19 mouse cellular contexts compared by ENCODE assay signal in genomic region chr11:8237556-8237955, GRCm38 (mm10).
A peak's percentile ranks its signal among the peaks of the same experiment; 100 is the strongest.
DNase-seq lines count a peak whose midpoint lies in the region; TF ChIP-seq lines count a peak whose summit lies in the region.
"Had no signal": no experiment of that assay in that cellular context is flagged by ENCODE, and none has a peak within 500 bp of the region (broad histone marks: within the 10 kb centered on the region; RNA-seq: fewer than 3 reads in every experiment).

No protein-coding gene starts in this region.

- TF ChIP-seq CTCF in kidney, adult 2 months (conservative IDR thresholded peaks at IDR 0.05; ENCODE audit: insufficient read depth, insufficient read length, low read depth, low read length): no peak
- no peak for TF ChIP-seq CTCF in layer of hippocampus, adult 2 months (conservative IDR thresholded peaks at IDR 0.05)

- H3K4me1 ChIP-seq in kidney, adult 2 months (ENCODE audit: control insufficient read depth, insufficient read depth, low read length): no peaks in the 10 kb centered on the region
- H3K4me1 ChIP-seq: heart, embryonic 13.5 days; hindbrain, embryonic 12.5 days; intestine, embryonic 15.5 days had no signal

- DNase-seq in kidney, postnatal 10 days: peak; percentile 25
- no peak for DNase-seq in kidney, adult 2 months
- peak; percentile 67 for DNase-seq in embryo, embryonic 10 days (ENCODE audit: low spot score)
- DNase-seq in embryo, embryonic 10.5 days (ENCODE audit: low spot score): peak; percentile 62
- DNase-seq in mesoderm, embryonic 11.5 days (ENCODE audit: low read depth, low spot score): peak; percentile 26
- DNase-seq in left cerebral cortex, adult 8-10 months (ENCODE audit: low spot score in 2 of 2): no peak
- DNase-seq in layer of hippocampus, adult 2 months (ENCODE audit: low spot score in 2 of 2): no peak
- DNase-seq: adrenal gland, adult 8-10 months; adrenal gland, postnatal 36 days; cerebellum, adult 2 months; cerebellum, postnatal 10 days; gastrocnemius, postnatal 14 days; heart, postnatal 36 days had no signal

- no peak overlapping the region for H3K4me3 ChIP-seq in kidney, adult 2 months (ENCODE audit: insufficient read depth, low read depth, low read length)
- H3K4me3 ChIP-seq in layer of hippocampus, adult 2 months: no peak overlapping the region
- H3K4me3 ChIP-seq: embryonic facial prominence, embryonic 15.5 days; erythroblast, embryonic 14.5 days; heart, embryonic 13.5 days; hindbrain, embryonic 12.5 days; intestine, embryonic 15.5 days had no signal

- no peak for TF ChIP-seq POLR2A in kidney, adult 2 months (IDR thresholded peaks at IDR 0.05; ENCODE audit: low read depth, low read length)

- 33% methylated on average over 4 of the region's 4 CpGs for WGBS in kidney, adult 2 months

- H3K27ac ChIP-seq in kidney, adult 2 months (ENCODE audit: insufficient read depth, low read depth, low read length): no peak overlapping the region
- H3K27ac ChIP-seq in layer of hippocampus, adult 2 months: no peak overlapping the region
- H3K27ac ChIP-seq: embryonic facial prominence, embryonic 15.5 days; heart, embryonic 13.5 days; hindbrain, embryonic 12.5 days; hindbrain, postnatal 0 days; intestine, embryonic 15.5 days had no signal

- no peaks in the 10 kb centered on the region for H3K36me3 ChIP-seq in kidney, adult 2 months (ENCODE audit: control insufficient read depth, insufficient read depth, low read length)
- H3K36me3 ChIP-seq: embryonic facial prominence, embryonic 15.5 days; heart, embryonic 13.5 days; hindbrain, embryonic 12.5 days; intestine, embryonic 15.5 days had no signal

- no peaks in the 10 kb centered on the region for H3K27me3 ChIP-seq in kidney, adult 2 months (replicated peaks; ENCODE audit: control insufficient read depth, insufficient read depth, low read length)
- H3K27me3 ChIP-seq: embryonic facial prominence, embryonic 15.5 days; heart, embryonic 13.5 days; hindbrain, embryonic 12.5 days; intestine, embryonic 15.5 days had no signal

Comparison
In these comparisons a context has a peak if more than half of its experiments do, and no peak if none do; other contexts are left out.
1. DNase-seq: peak in kidney, postnatal 10 days (single experiment), embryo, embryonic 10 days (single experiment), embryo, embryonic 10.5 days (single experiment) and mesoderm, embryonic 11.5 days (single experiment); none in kidney, adult 2 months (single experiment), left cerebral cortex, adult 8-10 months (0 of 2) and layer of hippocampus, adult 2 months (0 of 2).